Mouse (Mus musculus) heart, adult 2 months (tissue): ENCODE data around the gene Sgce.

ENCODE experiments used
- CTCF ChIP-seq: fragments of 200-600 bp; IDR thresholded peaks from 2 replicates; pipeline ENCODE4 v1.8.1; 2022; ENCODE audit warnings: antibody characterized with exemption, mild to moderate bottlenecking, moderate library complexity
- POLR2A ChIP-seq: fragments of 200-500 bp; IDR thresholded peaks from 2 replicates; pipeline ENCODE4 v1.6.1; 2011; ENCODE audit warnings: mild to moderate bottlenecking, low read depth, low read length, control low read depth; ENCODE audit not compliant: insufficient read depth

- TF ChIP-seq CTCF (no peak), POLR2A (no peak)
Observed at GRCm38 (mm10) chr6:4631464-4631863, 115.5 kb downstream of the Sgce start.
